Mouse (Mus musculus): ENCODE measurements at regions not wholly inside any gene's neighbourhood (a gene's known extent, or its start where the extent isn't known, plus 50 kb on each side); places are given as distances from the start of the nearest gene placed in this dataset.
A peak's percentile ranks its signal among the peaks of the same experiment; 100 is the strongest.

DNA sequence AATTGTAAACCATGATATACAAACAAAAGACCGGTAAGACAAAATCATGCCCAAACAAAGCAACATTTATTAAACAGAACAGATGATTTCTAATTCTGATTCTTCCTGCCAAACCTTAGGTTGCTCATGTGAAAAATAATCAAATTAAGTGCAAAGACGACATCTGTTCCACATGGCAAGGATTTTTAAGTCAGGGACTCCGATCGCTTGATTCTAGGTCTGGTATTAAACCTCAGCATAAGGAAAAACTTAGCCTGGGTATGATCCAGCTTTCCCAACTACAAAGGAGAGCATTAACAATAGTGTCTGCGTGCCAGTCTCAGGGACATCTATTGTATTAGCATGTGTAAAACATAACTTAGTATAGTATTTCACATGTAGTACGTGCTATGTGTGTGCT lies 181.8 kb upstream of the Rnpc3 start:
- Histone ChIP-seq H3K27ac (ENCODE audit: low read length) (no peak overlapping the region), H3K9ac (replicated peaks; ENCODE audit: low read depth, low read length) (no peak overlapping the region), H3K36me3 (ENCODE audit: control insufficient read depth, insufficient read depth) (no peaks in the 10 kb centered on the region), H3K4me3 (replicated peaks; ENCODE audit: low read length) (no peak overlapping the region), H3K9me3 (ENCODE audit: control insufficient read depth, low read length) (no peaks in the 10 kb centered on the region), H3K27me3 (replicated peaks; ENCODE audit: control insufficient read depth, insufficient read depth, low read length) (no peaks in the 10 kb centered on the region), H3K4me2 (ENCODE audit: low read length) (no peak overlapping the region), H3K4me1 (replicated peaks; ENCODE audit: control insufficient read depth, insufficient read depth, low read length) (no peaks in the 10 kb centered on the region)
- peak; percentile 43 for ATAC-seq
- 58% methylated on average over 6 of the region's 6 CpGs for WGBS

GRCm38 (mm10) chr3:113859421-113859820 lies 170.9 kb upstream of the Col11a1 start:
- 63% methylated on average over 1 of the region's 1 CpGs for WGBS
- ATAC-seq: no peak
- Histone ChIP-seq H3K9ac (replicated peaks; ENCODE audit: low read depth, low read length) (no peak overlapping the region), H3K9me3 (ENCODE audit: control insufficient read depth, low read length) (no peaks in the 10 kb centered on the region), H3K36me3 (ENCODE audit: control insufficient read depth, insufficient read depth) (no peaks in the 10 kb centered on the region), H3K4me2 (ENCODE audit: low read length) (no peak overlapping the region), H3K27me3 (replicated peaks; ENCODE audit: control insufficient read depth, insufficient read depth, low read length) (no peaks in the 10 kb centered on the region), H3K4me3 (replicated peaks; ENCODE audit: low read length) (no peak overlapping the region), H3K4me1 (replicated peaks; ENCODE audit: control insufficient read depth, insufficient read depth, low read length) (no peaks in the 10 kb centered on the region), H3K27ac (ENCODE audit: low read length) (no peak overlapping the region)

DNA sequence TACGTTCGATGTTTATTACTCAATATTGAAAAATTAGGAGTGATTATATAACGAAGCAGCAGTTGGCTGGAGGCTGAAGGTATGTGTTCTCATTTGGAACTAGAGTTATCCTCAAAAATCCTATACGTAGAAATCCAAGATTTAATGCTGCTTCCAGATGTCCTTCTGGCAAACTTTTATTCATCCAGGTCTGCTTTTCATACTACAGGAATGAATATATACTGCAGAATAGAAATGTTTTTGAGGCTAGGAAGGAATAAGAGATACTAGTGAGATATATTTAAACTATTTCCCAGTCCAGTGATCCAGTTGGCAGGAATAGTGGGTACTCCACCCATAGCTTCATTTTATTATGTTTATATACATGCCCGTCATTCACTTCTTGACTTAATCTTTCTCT lies 170.3 kb upstream of the Col11a1 start:
- 85% methylated on average over 5 of the region's 5 CpGs for WGBS

GRCm38 (mm10) chr3:113860426-113860825 lies 169.9 kb upstream of the Col11a1 start:
- no peak overlapping the region for H3K4me2 ChIP-seq (ENCODE audit: low read length)
- no peak overlapping the region for H3K9ac ChIP-seq (replicated peaks; ENCODE audit: low read depth, low read length)
- H3K4me3 ChIP-seq (replicated peaks; ENCODE audit: low read length): no peak overlapping the region
- H3K36me3 ChIP-seq (ENCODE audit: control insufficient read depth, insufficient read depth): no peaks in the 10 kb centered on the region
- ATAC-seq: no peak
- no peaks in the 10 kb centered on the region for H3K9me3 ChIP-seq (ENCODE audit: control insufficient read depth, low read length)
- H3K4me1 ChIP-seq (replicated peaks; ENCODE audit: control insufficient read depth, insufficient read depth, low read length): no peaks in the 10 kb centered on the region
- no peaks in the 10 kb centered on the region for H3K27me3 ChIP-seq (replicated peaks; ENCODE audit: control insufficient read depth, insufficient read depth, low read length)
- H3K27ac ChIP-seq (ENCODE audit: low read length): no peak overlapping the region

More for the DNA sequence above, 170.3 kb upstream of the Col11a1 start:
- H3K9ac ChIP-seq (replicated peaks; ENCODE audit: low read depth, low read length): no peak overlapping the region
- H3K4me3 ChIP-seq (replicated peaks; ENCODE audit: low read length): no peak overlapping the region
- H3K4me2 ChIP-seq (ENCODE audit: low read length): no peak overlapping the region
- ATAC-seq: no peak
- no peak overlapping the region for H3K27ac ChIP-seq (ENCODE audit: low read length)
- no peaks in the 10 kb centered on the region for H3K9me3 ChIP-seq (ENCODE audit: control insufficient read depth, low read length)
- no peaks in the 10 kb centered on the region for H3K4me1 ChIP-seq (replicated peaks; ENCODE audit: control insufficient read depth, insufficient read depth, low read length)
- no peaks in the 10 kb centered on the region for H3K36me3 ChIP-seq (ENCODE audit: control insufficient read depth, insufficient read depth)
- no peaks in the 10 kb centered on the region for H3K27me3 ChIP-seq (replicated peaks; ENCODE audit: control insufficient read depth, insufficient read depth, low read length)

DNA sequence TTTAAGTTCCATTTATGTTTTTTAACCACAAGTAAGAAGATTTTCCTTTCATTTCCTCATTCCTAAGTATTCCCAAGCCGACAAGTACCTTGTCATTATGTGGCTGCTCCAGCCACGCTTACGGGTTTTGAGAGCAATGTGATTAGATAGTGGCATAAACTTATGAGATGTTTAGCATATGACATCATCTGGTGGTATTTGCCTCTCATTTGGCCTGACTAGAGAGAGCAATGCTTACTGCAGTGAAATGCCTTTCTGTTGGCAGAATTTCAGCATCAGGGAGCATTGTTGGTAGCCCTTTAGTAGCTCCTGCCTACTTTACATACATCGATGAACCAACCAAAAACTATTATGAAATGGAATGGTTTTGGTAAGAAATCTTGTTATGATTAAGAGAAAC lies 157.1 kb upstream of the Col11a1 start:
- H3K36me3 ChIP-seq (ENCODE audit: control insufficient read depth, insufficient read depth): no peaks in the 10 kb centered on the region
- H3K4me1 ChIP-seq (replicated peaks; ENCODE audit: control insufficient read depth, insufficient read depth, low read length): no peaks in the 10 kb centered on the region
- H3K4me2 ChIP-seq (ENCODE audit: low read length): no peak overlapping the region
- ATAC-seq: no peak
- 78% methylated on average over 4 of the region's 4 CpGs for WGBS
- no peak overlapping the region for H3K4me3 ChIP-seq (replicated peaks; ENCODE audit: low read length)
- H3K9me3 ChIP-seq (ENCODE audit: control insufficient read depth, low read length): no peaks in the 10 kb centered on the region
- H3K27me3 ChIP-seq (replicated peaks; ENCODE audit: control insufficient read depth, insufficient read depth, low read length): no peaks in the 10 kb centered on the region
- H3K9ac ChIP-seq (replicated peaks; ENCODE audit: low read depth, low read length): no peak overlapping the region
- H3K27ac ChIP-seq (ENCODE audit: low read length): no peak overlapping the region

DNA sequence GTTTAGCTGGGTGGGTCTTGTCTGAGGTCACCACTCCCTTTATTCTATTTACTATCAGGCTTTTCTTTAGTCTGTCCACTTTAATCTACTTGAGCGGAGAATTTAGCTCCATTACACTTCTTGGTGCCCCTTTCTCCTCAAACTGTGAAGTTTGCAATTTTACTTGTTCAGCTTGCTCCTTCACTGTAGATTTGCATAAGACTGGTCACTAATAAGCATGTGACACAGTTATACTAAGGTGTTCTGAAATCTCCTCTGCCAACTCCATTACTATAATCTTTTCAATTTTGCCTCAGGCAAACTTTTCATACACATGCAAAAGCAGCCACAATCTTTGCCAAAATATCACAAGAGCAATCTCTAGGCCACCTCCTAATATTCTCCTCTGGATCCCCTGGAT lies 125.2 kb upstream of the Col11a1 start:
- 55% methylated on average over 1 of the region's 1 CpGs for WGBS
- Histone ChIP-seq H3K4me2 (ENCODE audit: low read length) (no peak overlapping the region), H3K4me1 (replicated peaks; ENCODE audit: control insufficient read depth, insufficient read depth, low read length) (no peaks in the 10 kb centered on the region), H3K36me3 (ENCODE audit: control insufficient read depth, insufficient read depth) (no peaks in the 10 kb centered on the region), H3K9me3 (ENCODE audit: control insufficient read depth, low read length) (no peaks in the 10 kb centered on the region), H3K4me3 (replicated peaks; ENCODE audit: low read length) (no peak overlapping the region), H3K27me3 (replicated peaks; ENCODE audit: control insufficient read depth, insufficient read depth, low read length) (no peaks in the 10 kb centered on the region), H3K9ac (replicated peaks; ENCODE audit: low read depth, low read length) (no peak overlapping the region), H3K27ac (ENCODE audit: low read length) (no peak overlapping the region)
- ATAC-seq: no peak

DNA sequence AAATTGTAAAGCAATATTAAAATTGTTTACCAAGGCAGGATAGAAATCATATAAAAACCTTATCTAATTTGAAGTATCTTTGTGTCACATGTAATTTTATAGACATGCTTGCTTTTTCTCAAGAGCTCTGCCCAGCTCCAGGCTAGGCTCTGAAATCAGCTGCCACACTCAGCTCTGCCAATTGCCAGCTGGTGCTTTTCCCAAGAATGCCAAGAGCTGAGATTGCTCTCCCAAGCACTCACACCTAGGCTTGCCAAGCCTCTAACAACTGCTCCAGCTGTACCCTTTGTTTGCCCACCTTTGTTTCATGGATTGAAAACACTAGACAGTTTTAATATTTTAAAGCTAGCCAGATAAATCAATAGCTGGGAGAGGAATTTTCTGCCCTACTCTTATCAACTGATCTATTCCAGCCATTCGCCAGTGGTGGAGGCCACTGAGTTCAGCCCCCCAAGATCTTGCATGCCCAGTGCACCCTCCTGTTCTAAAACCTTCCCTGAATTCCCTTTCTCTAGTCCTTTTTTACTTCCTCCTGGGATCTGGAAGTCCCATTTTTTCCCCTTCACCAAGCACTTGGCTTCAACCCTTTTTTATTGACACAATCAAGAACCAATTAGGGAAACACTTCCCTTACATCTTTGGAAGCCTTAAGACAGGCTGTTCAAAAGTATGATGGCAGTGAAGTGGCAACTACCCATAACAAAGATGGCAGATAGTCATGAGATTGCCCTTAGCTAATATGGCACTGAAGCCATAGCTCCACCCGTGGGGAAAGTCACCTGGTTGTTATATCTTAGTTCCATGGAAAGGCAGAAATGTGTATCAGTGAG lies 110.8 kb upstream of the Col11a1 start:
- H3K36me3 ChIP-seq (ENCODE audit: control insufficient read depth, insufficient read depth): no peaks in the 10 kb centered on the region
- peak overlapping the region; percentile 60 for H3K27ac ChIP-seq (ENCODE audit: low read length)
- WGBS: 68% methylated on average over 2 of the region's 2 CpGs
- no peak overlapping the region for H3K4me2 ChIP-seq (ENCODE audit: low read length)
- no peaks in the 10 kb centered on the region for H3K9me3 ChIP-seq (ENCODE audit: control insufficient read depth, low read length)
- H3K4me3 ChIP-seq (replicated peaks; ENCODE audit: low read length): no peak overlapping the region
- H3K27me3 ChIP-seq (replicated peaks; ENCODE audit: control insufficient read depth, insufficient read depth, low read length): no peaks in the 10 kb centered on the region
- H3K9ac ChIP-seq (replicated peaks; ENCODE audit: low read depth, low read length): no peak overlapping the region
- peaks cover 6% of the 10 kb centered on the region for H3K4me1 ChIP-seq (replicated peaks; ENCODE audit: control insufficient read depth, insufficient read depth, low read length)
- ATAC-seq: peak; percentile 97

- Histone ChIP-seq H3K9me3 (ENCODE audit: control insufficient read depth, low read length) (no peaks in the 10 kb centered on the region), H3K36me3 (ENCODE audit: control insufficient read depth, insufficient read depth) (no peaks in the 10 kb centered on the region), H3K9ac (replicated peaks; ENCODE audit: low read depth, low read length) (no peak overlapping the region), H3K4me3 (replicated peaks; ENCODE audit: low read length) (no peak overlapping the region), H3K4me1 (replicated peaks; ENCODE audit: control insufficient read depth, insufficient read depth, low read length) (no peaks in the 10 kb centered on the region), H3K27ac (ENCODE audit: low read length) (no peak overlapping the region), H3K4me2 (ENCODE audit: low read length) (no peak overlapping the region), H3K27me3 (replicated peaks; ENCODE audit: control insufficient read depth, insufficient read depth, low read length) (no peaks in the 10 kb centered on the region)
- peak; percentile 62 for ATAC-seq
- 61% methylated on average over 3 of the region's 3 CpGs for WGBS
Observed at GRCm38 (mm10) chr3:113931553-113931952, 98.8 kb upstream of the Col11a1 start.

- no peaks in the 10 kb centered on the region for H3K4me1 ChIP-seq (replicated peaks; ENCODE audit: control insufficient read depth, insufficient read depth, low read length)
- no peak for ATAC-seq
- H3K9ac ChIP-seq (replicated peaks; ENCODE audit: low read depth, low read length): no peak overlapping the region
- no peak overlapping the region for H3K4me3 ChIP-seq (replicated peaks; ENCODE audit: low read length)
- H3K27me3 ChIP-seq (replicated peaks; ENCODE audit: control insufficient read depth, insufficient read depth, low read length): no peaks in the 10 kb centered on the region
- WGBS: 79% methylated on average over 5 of the region's 5 CpGs
- no peak overlapping the region for H3K4me2 ChIP-seq (ENCODE audit: low read length)
- H3K9me3 ChIP-seq (ENCODE audit: control insufficient read depth, low read length): no peaks in the 10 kb centered on the region
- no peaks in the 10 kb centered on the region for H3K36me3 ChIP-seq (ENCODE audit: control insufficient read depth, insufficient read depth)
- no peak overlapping the region for H3K27ac ChIP-seq (ENCODE audit: low read length)
Observed at GRCm38 (mm10) chr3:113950501-113950900, 79.8 kb upstream of the Col11a1 start.

- H3K9ac ChIP-seq (replicated peaks; ENCODE audit: low read depth, low read length): no peak overlapping the region
- no peak for ATAC-seq
- H3K9me3 ChIP-seq (ENCODE audit: control insufficient read depth, low read length): no peaks in the 10 kb centered on the region
- H3K27me3 ChIP-seq (replicated peaks; ENCODE audit: control insufficient read depth, insufficient read depth, low read length): no peaks in the 10 kb centered on the region
- H3K4me3 ChIP-seq (replicated peaks; ENCODE audit: low read length): no peak overlapping the region
- WGBS: 78% methylated on average over 2 of the region's 2 CpGs
- H3K4me1 ChIP-seq (replicated peaks; ENCODE audit: control insufficient read depth, insufficient read depth, low read length): no peaks in the 10 kb centered on the region
- H3K36me3 ChIP-seq (ENCODE audit: control insufficient read depth, insufficient read depth): no peaks in the 10 kb centered on the region
- no peak overlapping the region for H3K27ac ChIP-seq (ENCODE audit: low read length)
- H3K4me2 ChIP-seq (ENCODE audit: low read length): no peak overlapping the region
Observed at GRCm38 (mm10) chr3:113952468-113952867, 77.9 kb upstream of the Col11a1 start.
